Mouse (Mus musculus): ENCODE results near the gene Naa35.
"Not testable (repeated sequence)": the region's sequence is repeated elsewhere in the genome, so short reads cannot be mapped to it uniquely, and the experiment has no call there.

The Naa35 gene

GRCm38 (mm10) chr13:59580954-59581353 lies 4.1 kb upstream of the Naa35 start:
- in situ Hi-C loops (cut with MboI, MseI), result no loop called here

GRCm38 (mm10) chr13:59584481-59584880 lies 578 bp upstream of the Naa35 start:
- in situ Hi-C loops (cut with MboI, MseI), result no loop called here

GRCm38 (mm10) chr13:59585648-59586005 lies 568 bp downstream of the Naa35 start:
- in situ Hi-C loops (cut with MboI, MseI), result no loop called here

GRCm38 (mm10) chr13:59587201-59587600 lies 2.1 kb downstream of the Naa35 start:
- in situ Hi-C loops (cut with MboI, MseI), result no loop called here

GRCm38 (mm10) chr13:59589672-59590071 lies 4.6 kb downstream of the Naa35 start:
- in situ Hi-C loops (cut with MboI, MseI), result no loop called here

- in situ Hi-C loops (cut with MboI, MseI), result no loop called here
Measured at GRCm38 (mm10) chr13:59590691-59591090, 5.6 kb downstream of the Naa35 start.

- in situ Hi-C loops (cut with MboI, MseI), result not testable (repeated sequence)
Measured at GRCm38 (mm10) chr13:59592058-59592457, 7.0 kb downstream of the Naa35 start.

- in situ Hi-C loops (cut with MboI, MseI), result no loop called here
Measured at GRCm38 (mm10) chr13:59592630-59593029, 7.6 kb downstream of the Naa35 start.

- in situ Hi-C loops (cut with MboI, MseI), result no loop called here
Measured at GRCm38 (mm10) chr13:59603096-59603495, 18.0 kb downstream of the Naa35 start.

- in situ Hi-C loops (cut with MboI, MseI), result no loop called here
Measured at GRCm38 (mm10) chr13:59604511-59604910, 19.5 kb downstream of the Naa35 start.

GRCm38 (mm10) chr13:59605221-59605922 lies 20.3 kb downstream of the Naa35 start:
- in situ Hi-C loops (cut with MboI, MseI), result no loop called here

- in situ Hi-C loops (cut with MboI, MseI), result no loop called here
Measured at GRCm38 (mm10) chr13:59609885-59610284, 24.8 kb downstream of the Naa35 start.

GRCm38 (mm10) chr13:59610437-59610836 lies 25.4 kb downstream of the Naa35 start:
- in situ Hi-C loops (cut with MboI, MseI), result no loop called here

GRCm38 (mm10) chr13:59613868-59614267 lies 28.8 kb downstream of the Naa35 start:
- in situ Hi-C loops (cut with MboI, MseI), result no loop called here

- in situ Hi-C loops (cut with MboI, MseI), result no loop called here
Measured at GRCm38 (mm10) chr13:59615152-59615551, 30.1 kb downstream of the Naa35 start.

- in situ Hi-C loops (cut with MboI, MseI), result no loop called here
Measured at GRCm38 (mm10) chr13:59615554-59615953, 30.5 kb downstream of the Naa35 start.

GRCm38 (mm10) chr13:59618463-59618862 lies 33.4 kb downstream of the Naa35 start:
- in situ Hi-C loops (cut with MboI, MseI), result no loop called here

GRCm38 (mm10) chr13:59621643-59622489 lies 36.8 kb downstream of the Naa35 start:
- in situ Hi-C loops (cut with MboI, MseI), result no loop called here

- in situ Hi-C loops (cut with MboI, MseI), result no loop called here
Measured at GRCm38 (mm10) chr13:59624389-59624788, 39.3 kb downstream of the Naa35 start.

- in situ Hi-C loops (cut with MboI, MseI), result no loop called here
Measured at GRCm38 (mm10) chr13:59624903-59625302, 39.8 kb downstream of the Naa35 start.

GRCm38 (mm10) chr13:59626739-59627138 lies 41.7 kb downstream of the Naa35 start:
- in situ Hi-C loops (cut with MboI, MseI), result no loop called here

- in situ Hi-C loops (cut with MboI, MseI), result no loop called here
Measured at GRCm38 (mm10) chr13:59634637-59635036, 49.6 kb downstream of the Naa35 start.

GRCm38 (mm10) chr13:59637800-59638199 lies 52.7 kb downstream of the Naa35 start:
- in situ Hi-C loops (cut with MboI, MseI), result no loop called here

Measured in T-helper 1 cell (primary cell).